Mouse (Mus musculus) stomach, embryonic 15.5 days (tissue): ENCODE measurements around the gene Arid1a. TPM values are rescaled to one million over a fixed set of nuclear protein-coding genes. Genes with fewer than 3 reads are reported as not detected.

ENCODE experiments used
- ATAC-seq: fragments of 200-750 bp; cut with Nextera tagmentation; 2 replicates; pipeline ENCODE4 v1.8.0; 2017; ENCODE audit warnings: low read depth, moderate number of reproducible peaks, moderate TSS enrichment; ENCODE audit not compliant: insufficient read depth, low FRiP score
- H3K27ac ChIP-seq: fragments of 300-500 bp; sonication (generic); 2 replicates; pipeline ENCODE4 v1.5.1; 2015; ENCODE audit warnings: mild to moderate bottlenecking, inconsistent platforms
- H3K27me3 ChIP-seq: fragments of 300-500 bp; sonication (generic); replicated peaks from 2 replicates; pipeline ENCODE4 v1.6.1; 2015; ENCODE audit warnings: inconsistent platforms
- H3K36me3 ChIP-seq: fragments of 300-500 bp; sonication (generic); 2 replicates; pipeline ENCODE4 v1.6.1; 2015; ENCODE audit warnings: inconsistent platforms
- H3K4me1 ChIP-seq: fragments of 300-500 bp; sonication (generic); 2 replicates; pipeline ENCODE4 v1.6.1; 2015; ENCODE audit warnings: inconsistent platforms
- H3K4me2 ChIP-seq: fragments of 300-500 bp; sonication (generic); 2 replicates; pipeline ENCODE4 v1.6.1; 2015; ENCODE audit warnings: mild to moderate bottlenecking, inconsistent platforms
- H3K4me3 ChIP-seq: fragments of 300-500 bp; sonication (generic); replicated peaks from 2 replicates; pipeline ENCODE4 v1.5.1; 2015; ENCODE audit warnings: inconsistent platforms
- H3K9ac ChIP-seq: fragments of 300-500 bp; sonication (generic); 2 replicates; pipeline ENCODE4 v1.6.1; 2015; ENCODE audit warnings: inconsistent platforms
- H3K9me3 ChIP-seq: fragments of 300-500 bp; sonication (generic); 2 replicates; pipeline ENCODE4 v1.6.1; 2016; ENCODE audit warnings: inconsistent platforms
- WGBS: fragments of 180-500 bp; shearing (Covaris S2); methylation state at CpG from one replicate; pipeline ENCODE4 v1.1.7; 2015; 5-methylcytosine and 5-hydroxymethylcytosine counted together
- polyA plus RNA-seq: library from polyadenylated mRNA; unstranded; fragments of >200 nt; fragmentation: Nextera tagmentation; extraction: Ambion mirVana; gene quantifications from 2 replicates; pipeline ENCODE4 v1.2.1, GENCODE M21; 2015

Arid1a gene
- polyA plus RNA-seq, 1 experiment from 2014 or later, result 27.0 TPM

GRCm38 (mm10) chr4:133728256-133728655 is 28.3 kb downstream of the Arid1a start:
- peak overlapping the region; percentile 87; the same call in 1 of the 2 replicates for H3K27ac ChIP-seq
- H3K4me2 ChIP-seq, result no peak overlapping the region

GRCm38 (mm10) chr4:133725706-133726105 is 30.9 kb downstream of the Arid1a start:
- H3K9me3 ChIP-seq, result no peaks in the 10 kb centered on the region
- 63% methylated on average over 2 of the region's 2 CpGs for whole genome bisulfite sequencing

More at GRCm38 (mm10) chr4:133728256-133728655, 28.3 kb downstream of the Arid1a start:
- Histone ChIP-seq H3K36me3 (peaks cover 3% of the 10 kb centered on the region; the same call in 1 of the 2 replicates), H3K27me3 (no peaks in the 10 kb centered on the region), H3K9ac (no peak overlapping the region), H3K9me3 (no peaks in the 10 kb centered on the region), H3K4me1 (peaks cover 60% of the 10 kb centered on the region), H3K4me3 (no peak overlapping the region)
- WGBS, result 31% methylated on average over 9 of the region's 9 CpGs
- ATAC-seq, result no peak

GRCm38 (mm10) chr4:133719791-133720190 is 36.8 kb downstream of the Arid1a start:
- Histone ChIP-seq H3K27ac (no peak overlapping the region), H3K9me3 (no peaks in the 10 kb centered on the region), H3K9ac (no peak overlapping the region), H3K27me3 (no peaks in the 10 kb centered on the region), H3K36me3 (peaks cover 52% of the 10 kb centered on the region), H3K4me2 (no peak overlapping the region), H3K4me1 (no peaks in the 10 kb centered on the region), H3K4me3 (no peak overlapping the region)
- 78% methylated on average over 3 of the region's 3 CpGs for WGBS
- ATAC-seq, result no peak

More at GRCm38 (mm10) chr4:133725706-133726105, 30.9 kb downstream of the Arid1a start:
- peaks cover 15% of the 10 kb centered on the region for H3K36me3 ChIP-seq
- H3K4me1 ChIP-seq, result peaks cover 41% of the 10 kb centered on the region
- no peaks in the 10 kb centered on the region for H3K27me3 ChIP-seq
- no peak overlapping the region for H3K4me2 ChIP-seq
- no peak overlapping the region for H3K9ac ChIP-seq
- no peak overlapping the region for H3K27ac ChIP-seq
- H3K4me3 ChIP-seq, result no peak overlapping the region
- ATAC-seq, result no peak

GRCm38 (mm10) chr4:133712755-133713154 is 43.8 kb downstream of the Arid1a start:
- WGBS, result 82% methylated on average over 5 of the region's 5 CpGs
- Histone ChIP-seq H3K36me3 (peaks cover 28% of the 10 kb centered on the region), H3K4me3 (no peak overlapping the region), H3K9ac (no peak overlapping the region), H3K4me2 (no peak overlapping the region), H3K9me3 (no peaks in the 10 kb centered on the region), H3K27me3 (no peaks in the 10 kb centered on the region), H3K27ac (0 out of 2 replicates have a peak overlapping the region, but pooled peaks have one; percentile 9), H3K4me1 (peaks cover 4% of the 10 kb centered on the region)
- no peak for ATAC-seq

- no peak for ATAC-seq
- no peaks in the 10 kb centered on the region for H3K9me3 ChIP-seq
- H3K9ac ChIP-seq, result no peak overlapping the region
- no peaks in the 10 kb centered on the region for H3K27me3 ChIP-seq
- WGBS, result 82% methylated on average over 6 of the region's 6 CpGs
- H3K27ac ChIP-seq, result no peak overlapping the region
- peaks cover 26% of the 10 kb centered on the region for H3K36me3 ChIP-seq
- H3K4me1 ChIP-seq, result peaks cover 14% of the 10 kb centered on the region
- no peak overlapping the region for H3K4me2 ChIP-seq
- H3K4me3 ChIP-seq, result no peak overlapping the region
Observed at GRCm38 (mm10) chr4:133711307-133712076, 45.1 kb downstream of the Arid1a start.

- ATAC-seq, result no peak
- Histone ChIP-seq H3K4me1 (peaks cover 19% of the 10 kb centered on the region), H3K9ac (no peak overlapping the region), H3K9me3 (no peaks in the 10 kb centered on the region), H3K4me3 (no peak overlapping the region), H3K4me2 (no peak overlapping the region), H3K27ac (no peak overlapping the region), H3K36me3 (peaks cover 12% of the 10 kb centered on the region), H3K27me3 (no peaks in the 10 kb centered on the region)
- 74% methylated on average over 2 of the region's 2 CpGs for WGBS
Observed at GRCm38 (mm10) chr4:133709395-133709794, 47.2 kb downstream of the Arid1a start.

GRCm38 (mm10) chr4:133707464-133707863 is 49.1 kb downstream of the Arid1a start:
- Histone ChIP-seq H3K9ac (no peak overlapping the region), H3K4me2 (0 out of 2 replicates have a peak overlapping the region, but pooled peaks have one; percentile 14), H3K4me3 (no peak overlapping the region)

GRCm38 (mm10) chr4:133706956-133707355 is 49.6 kb downstream of the Arid1a start:
- no peaks in the 10 kb centered on the region for H3K27me3 ChIP-seq
- H3K4me2 ChIP-seq, result 0 out of 2 replicates have a peak overlapping the region, but pooled peaks have one; percentile 14
- H3K9me3 ChIP-seq, result no peaks in the 10 kb centered on the region
- no peak overlapping the region for H3K9ac ChIP-seq
- peaks cover 19% of the 10 kb centered on the region for H3K4me1 ChIP-seq
- peak overlapping the region; percentile 57 for H3K27ac ChIP-seq
- 28% methylated on average over 8 of the region's 8 CpGs for WGBS
- peaks cover 7% of the 10 kb centered on the region; the same call in 1 of the 2 replicates for H3K36me3 ChIP-seq
- H3K4me3 ChIP-seq, result no peak overlapping the region
- ATAC-seq, result peak; percentile 63; the same call in 1 of the 2 replicates

More at GRCm38 (mm10) chr4:133707464-133707863, 49.1 kb downstream of the Arid1a start:
- ATAC-seq, result no peak
- Histone ChIP-seq H3K36me3 (peaks cover 3% of the 10 kb centered on the region), H3K4me1 (peaks cover 19% of the 10 kb centered on the region), H3K27ac (peak overlapping the region; percentile 57), H3K27me3 (no peaks in the 10 kb centered on the region), H3K9me3 (no peaks in the 10 kb centered on the region)
- 37% methylated on average over 1 of the region's 1 CpGs for WGBS

GRCm38 (mm10) chr4:133705062-133705461 is 51.5 kb downstream of the Arid1a start:
- Histone ChIP-seq H3K27ac (0 out of 2 replicates have a peak overlapping the region, but pooled peaks have one; percentile 11), H3K4me1 (peaks cover 19% of the 10 kb centered on the region), H3K9me3 (no peaks in the 10 kb centered on the region), H3K36me3 (peaks cover 5% of the 10 kb centered on the region; the same call in 1 of the 2 replicates), H3K4me3 (no peak overlapping the region), H3K27me3 (no peaks in the 10 kb centered on the region), H3K9ac (no peak overlapping the region), H3K4me2 (no peak overlapping the region)
- WGBS, result 63% methylated on average over 4 of the region's 4 CpGs
- no peak for ATAC-seq

GRCm38 (mm10) chr4:133700905-133701368 is 55.6 kb downstream of the Arid1a start:
- H3K27me3 ChIP-seq, result no peaks in the 10 kb centered on the region
- H3K4me1 ChIP-seq, result no peaks in the 10 kb centered on the region; the same call in 1 of the 2 replicates
- no peak overlapping the region for H3K4me3 ChIP-seq
- H3K27ac ChIP-seq, result no peak overlapping the region
- 77% methylated on average over 11 of the region's 11 CpGs for WGBS
- H3K4me2 ChIP-seq, result no peak overlapping the region
- H3K9me3 ChIP-seq, result no peaks in the 10 kb centered on the region
- H3K9ac ChIP-seq, result no peak overlapping the region
- peaks cover 11% of the 10 kb centered on the region for H3K36me3 ChIP-seq
- no peak for ATAC-seq

GRCm38 (mm10) chr4:133695363-133695762 is 61.2 kb downstream of the Arid1a start:
- 77% methylated on average over 3 of the region's 3 CpGs for WGBS
- Histone ChIP-seq H3K36me3 (peaks cover 58% of the 10 kb centered on the region), H3K4me3 (no peak overlapping the region), H3K9ac (no peak overlapping the region), H3K9me3 (no peaks in the 10 kb centered on the region), H3K4me2 (no peak overlapping the region), H3K4me1 (peaks cover 4% of the 10 kb centered on the region; the same call in 1 of the 2 replicates), H3K27ac (peak overlapping the region; percentile 1; the same call in 1 of the 2 replicates), H3K27me3 (no peaks in the 10 kb centered on the region)
- ATAC-seq, result no peak

- Histone ChIP-seq H3K4me2 (no peak overlapping the region), H3K36me3 (peaks cover 92% of the 10 kb centered on the region), H3K9ac (no peak overlapping the region), H3K27ac (no peak overlapping the region), H3K4me3 (no peak overlapping the region), H3K9me3 (no peaks in the 10 kb centered on the region), H3K4me1 (peaks cover 24% of the 10 kb centered on the region), H3K27me3 (no peaks in the 10 kb centered on the region)
- ATAC-seq, result no peak
- 25% methylated on average over 5 of the region's 5 CpGs for WGBS
Observed at GRCm38 (mm10) chr4:133690252-133690651, 66.3 kb downstream of the Arid1a start.
